Mouse (Mus musculus) heart, embryonic 10.5 days (tissue): Measurements from ENCODE around the gene Gm26661. TPM values are rescaled to one million over a fixed set of nuclear protein-coding genes. Genes with fewer than 3 reads are reported as not detected.

Experiments used
- DNase-seq: peaks from one replicate; pipeline ENCODE4 v3.0.0-alpha.2; 2017; ENCODE audit warnings: low spot score
- H3K27ac ChIP-seq: fragments of 300-500 bp; sonication (generic); 2 replicates; pipeline ENCODE4 v1.5.1; 2016; ENCODE audit warnings: mild to moderate bottlenecking
- H3K27me3 ChIP-seq: fragments of 300-500 bp; sonication (generic); 2 replicates; pipeline ENCODE4 v1.6.1; 2016; ENCODE audit warnings: mild to moderate bottlenecking; ENCODE audit not compliant: poor library complexity, insufficient read depth, severe bottlenecking
- H3K36me3 ChIP-seq: fragments of 300-500 bp; sonication (generic); 2 replicates; pipeline ENCODE4 v1.6.1; 2016; ENCODE audit warnings: mild to moderate bottlenecking, moderate library complexity
- H3K4me1 ChIP-seq: fragments of 300-500 bp; sonication (generic); 2 replicates; pipeline ENCODE4 v1.6.1; 2016; ENCODE audit warnings: mild to moderate bottlenecking
- H3K4me3 ChIP-seq: fragments of 300-500 bp; sonication (generic); 2 replicates; pipeline ENCODE4 v1.5.1; 2016; ENCODE audit warnings: mild to moderate bottlenecking, moderate library complexity
- H3K9me3 ChIP-seq: fragments of 300-500 bp; sonication (generic); 2 replicates; pipeline ENCODE4 v1.6.1; 2016; ENCODE audit warnings: mild to moderate bottlenecking, moderate library complexity
- WGBS: fragments of 180-500 bp; shearing (Covaris S2); methylation state at CpG from one replicate; pipeline ENCODE4 v1.1.7; 2016; 5-methylcytosine and 5-hydroxymethylcytosine counted together
- polyA plus RNA-seq: library from polyadenylated mRNA; unstranded; fragments of >200 nt; fragmentation: Nextera tagmentation; extraction: Ambion mirVana; gene quantifications from 2 replicates; pipeline ENCODE4 v1.2.1, GENCODE M21; 2016

Gene Gm26661
- polyA plus RNA-seq, 1 experiment from 2014 or later = not detected

- 49% methylated on average over 10 of the region's 10 CpGs for WGBS
- Histone ChIP-seq H3K27ac (peak overlapping the region; percentile 78), H3K9me3 (no peaks in the 10 kb centered on the region), H3K4me3 (no peak overlapping the region), H3K27me3 (no peaks in the 10 kb centered on the region), H3K36me3 (peaks cover 4% of the 10 kb centered on the region; the same call in 1 of the 2 replicates), H3K4me1 (peaks cover 60% of the 10 kb centered on the region)
- no peak for DNase-seq
These were observed 35.0 kb downstream of the Gm26661 start for GRCm38 (mm10) chr14:7826151-7826937.

GRCm38 (mm10) chr14:7829181-7829580, 37.8 kb downstream of the Gm26661 start:
- Histone ChIP-seq H3K27ac (no peak overlapping the region), H3K4me1 (peaks cover 50% of the 10 kb centered on the region), H3K36me3 (peaks cover 4% of the 10 kb centered on the region; the same call in 1 of the 2 replicates), H3K9me3 (no peaks in the 10 kb centered on the region), H3K27me3 (no peaks in the 10 kb centered on the region), H3K4me3 (no peak overlapping the region)
- 88% methylated on average over 2 of the region's 2 CpGs for WGBS
- DNase-seq = no peak

GRCm38 (mm10) chr14:7831770-7832439, 40.5 kb downstream of the Gm26661 start:
- WGBS = 50% methylated on average over 1 of the region's 1 CpGs
- H3K4me3 ChIP-seq = no peak overlapping the region
- no peaks in the 10 kb centered on the region for H3K9me3 ChIP-seq
- no peak for DNase-seq
- H3K36me3 ChIP-seq = peaks cover 4% of the 10 kb centered on the region; the same call in 1 of the 2 replicates
- H3K27ac ChIP-seq = no peak overlapping the region
- peaks cover 23% of the 10 kb centered on the region for H3K4me1 ChIP-seq
- H3K27me3 ChIP-seq = no peaks in the 10 kb centered on the region

- WGBS = 89% methylated on average over 5 of the region's 5 CpGs
- H3K36me3 ChIP-seq = peaks cover 4% of the 10 kb centered on the region; the same call in 1 of the 2 replicates
- no peak overlapping the region for H3K27ac ChIP-seq
- H3K4me3 ChIP-seq = no peak overlapping the region
- no peaks in the 10 kb centered on the region for H3K27me3 ChIP-seq
- peaks cover 18% of the 10 kb centered on the region for H3K4me1 ChIP-seq
- DNase-seq = no peak
- no peaks in the 10 kb centered on the region for H3K9me3 ChIP-seq
These were observed 41.0 kb downstream of the Gm26661 start for GRCm38 (mm10) chr14:7832440-7832783.

- Histone ChIP-seq H3K36me3 (peaks cover 4% of the 10 kb centered on the region; the same call in 1 of the 2 replicates), H3K4me1 (peaks cover 17% of the 10 kb centered on the region), H3K9me3 (no peaks in the 10 kb centered on the region), H3K27me3 (no peaks in the 10 kb centered on the region), H3K4me3 (no peak overlapping the region), H3K27ac (no peak overlapping the region)
- WGBS = 75% methylated on average over 4 of the region's 4 CpGs
- DNase-seq = no peak
These were observed 42.1 kb downstream of the Gm26661 start for GRCm38 (mm10) chr14:7833458-7833857.

- Histone ChIP-seq H3K4me3 (no peak overlapping the region), H3K36me3 (no peaks in the 10 kb centered on the region), H3K27ac (no peak overlapping the region), H3K27me3 (no peaks in the 10 kb centered on the region), H3K4me1 (peaks cover 38% of the 10 kb centered on the region), H3K9me3 (no peaks in the 10 kb centered on the region)
- whole genome bisulfite sequencing = 83% methylated on average over 5 of the region's 5 CpGs
- DNase-seq = no peak
These were observed 47.2 kb downstream of the Gm26661 start for GRCm38 (mm10) chr14:7838564-7839089.

GRCm38 (mm10) chr14:7839950-7840514, 48.6 kb downstream of the Gm26661 start:
- no peak for DNase-seq

More at GRCm38 (mm10) chr14:7839950-7840514, 48.6 kb downstream of the Gm26661 start:
- no peak overlapping the region for H3K4me3 ChIP-seq
- peaks cover 38% of the 10 kb centered on the region for H3K4me1 ChIP-seq
- 35% methylated on average over 8 of the region's 8 CpGs for WGBS
- no peaks in the 10 kb centered on the region for H3K9me3 ChIP-seq
- H3K27me3 ChIP-seq = no peaks in the 10 kb centered on the region
- no peaks in the 10 kb centered on the region for H3K36me3 ChIP-seq
- peak overlapping the region; percentile 42; the same call in 1 of the 2 replicates for H3K27ac ChIP-seq

Other genes starting within 250 kb of the Gm26661 start
- 0.23 and 0.63 TPM in 2 replicates for gene Gm3558, start 223.0 kb upstream of the Gm26661 start, polyA plus RNA-seq
- not detected in 2 replicates for gene Gm10338, start 196.0 kb upstream of the Gm26661 start, polyA plus RNA-seq
- not detected in 2 replicates for gene Gm10128, start 147.6 kb upstream of the Gm26661 start, polyA plus RNA-seq
- 15.2 and 18.5 TPM in 2 replicates for gene Flnb, start 26.4 kb downstream of the Gm26661 start, polyA plus RNA-seq
- gene Gm45521, start 165.7 kb downstream of the Gm26661 start, polyA plus RNA-seq = 0.20 and 0.59 TPM in 2 replicates
- gene Dnase1l3, start 203.0 kb downstream of the Gm26661 start, polyA plus RNA-seq = not detected in 2 replicates
- gene Abhd6, start 211.3 kb downstream of the Gm26661 start, polyA plus RNA-seq = 9.2 and 16.0 TPM in 2 replicates